Mouse (Mus musculus): ENCODE measurements around the gene Smoc2.

Smoc2 gene

GRCm38 (mm10) chr17:14279177-14279965 lies at the start of gene Smoc2:
Gene Smoc2, plus strand, starts transcription at chr17:14279506.
- peak; percentile 27 for DNase-seq (ENCODE audit: low spot score)

- DNase-seq (ENCODE audit: low spot score): no peak
Observed at GRCm38 (mm10) chr17:14230698-14231430, 48.4 kb upstream of the Smoc2 start.

- DNase-seq (ENCODE audit: low spot score): peak; percentile 80
Observed at GRCm38 (mm10) chr17:14232629-14233028, 46.7 kb upstream of the Smoc2 start.

- no peak for DNase-seq (ENCODE audit: low spot score)
Observed at GRCm38 (mm10) chr17:14233658-14234057, 45.6 kb upstream of the Smoc2 start.

- DNase-seq (ENCODE audit: low spot score): no peak
Observed at GRCm38 (mm10) chr17:14234774-14235389, 44.4 kb upstream of the Smoc2 start.

- DNase-seq (ENCODE audit: low spot score): no peak
Observed at GRCm38 (mm10) chr17:14237134-14237533, 42.2 kb upstream of the Smoc2 start.

- DNase-seq (ENCODE audit: low spot score): no peak
Observed at GRCm38 (mm10) chr17:14239960-14240359, 39.3 kb upstream of the Smoc2 start.

- DNase-seq (ENCODE audit: low spot score): no peak
Observed at GRCm38 (mm10) chr17:14242634-14243033, 36.7 kb upstream of the Smoc2 start.

- DNase-seq (ENCODE audit: low spot score): no peak
Observed at GRCm38 (mm10) chr17:14244195-14244965, 34.9 kb upstream of the Smoc2 start.

GRCm38 (mm10) chr17:14246266-14246665 lies 33.0 kb upstream of the Smoc2 start:
- no peak for DNase-seq (ENCODE audit: low spot score)

GRCm38 (mm10) chr17:14247931-14248330 lies 31.4 kb upstream of the Smoc2 start:
- no peak for DNase-seq (ENCODE audit: low spot score)

GRCm38 (mm10) chr17:14249595-14249994 lies 29.7 kb upstream of the Smoc2 start:
- no peak for DNase-seq (ENCODE audit: low spot score)

GRCm38 (mm10) chr17:14250401-14250800 lies 28.9 kb upstream of the Smoc2 start:
- no peak for DNase-seq (ENCODE audit: low spot score)

- no peak for DNase-seq (ENCODE audit: low spot score)
Observed at GRCm38 (mm10) chr17:14252456-14252855, 26.9 kb upstream of the Smoc2 start.

GRCm38 (mm10) chr17:14254616-14255015 lies 24.7 kb upstream of the Smoc2 start:
- no peak for DNase-seq (ENCODE audit: low spot score)

GRCm38 (mm10) chr17:14257799-14258520 lies 21.3 kb upstream of the Smoc2 start:
- DNase-seq (ENCODE audit: low spot score): no peak

GRCm38 (mm10) chr17:14258906-14259305 lies 20.4 kb upstream of the Smoc2 start:
- no peak for DNase-seq (ENCODE audit: low spot score)

GRCm38 (mm10) chr17:14260966-14261365 lies 18.3 kb upstream of the Smoc2 start:
- DNase-seq (ENCODE audit: low spot score): no peak

- DNase-seq (ENCODE audit: low spot score): no peak
Observed at GRCm38 (mm10) chr17:14262217-14262616, 17.1 kb upstream of the Smoc2 start.

- DNase-seq (ENCODE audit: low spot score): no peak
Observed at GRCm38 (mm10) chr17:14268001-14268400, 11.3 kb upstream of the Smoc2 start.

GRCm38 (mm10) chr17:14273386-14273785 lies 5.9 kb upstream of the Smoc2 start:
- no peak for DNase-seq (ENCODE audit: low spot score)

Measured in retina, embryonic 14.5 days (tissue).